In the genomic region with DNA sequence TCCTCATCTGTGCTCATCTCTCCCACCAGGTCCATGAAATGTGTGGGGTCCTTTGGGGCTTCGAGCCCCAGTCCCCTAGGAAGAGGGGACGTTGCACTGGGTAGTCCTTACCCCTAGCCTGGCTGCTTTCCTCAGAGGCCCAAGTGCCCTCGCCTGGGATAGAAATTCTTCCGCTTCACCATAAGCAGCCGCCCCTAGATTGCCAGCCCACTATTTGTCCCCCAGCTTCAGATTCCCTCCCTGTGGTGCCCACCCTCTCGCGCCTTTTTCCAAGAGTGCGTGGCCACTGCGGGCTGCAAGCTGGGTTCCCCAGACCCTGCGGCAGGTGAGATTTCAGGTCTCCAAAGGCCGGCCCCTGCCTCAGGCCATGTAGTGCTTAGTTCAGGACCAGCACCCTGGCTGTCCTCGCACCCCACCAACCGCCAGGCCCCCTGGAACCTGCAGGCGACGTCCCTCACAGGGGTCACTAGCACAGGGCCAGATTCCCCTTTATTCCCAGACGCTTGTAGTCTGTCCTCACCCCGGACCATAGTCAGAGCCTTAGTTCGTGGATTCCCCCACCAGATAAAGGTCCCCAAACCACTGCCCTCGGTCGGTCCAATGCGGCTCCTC, we compare ENCODE assay signal across 8 mouse cellular contexts. TPM values are rescaled to one million over a fixed set of nuclear protein-coding genes. Genes with fewer than 3 reads are reported as not detected.
A peak's percentile ranks its signal among the peaks of the same experiment; 100 is the strongest.
DNase-seq lines count a peak whose midpoint lies in the region; ATAC-seq and TF ChIP-seq lines count a peak whose summit lies in the region.

No protein-coding gene starts in this region.

- H3K79me2 ChIP-seq in heart, adult 2 months (replicated peaks; ENCODE audit: control insufficient read depth, insufficient read depth, low read length) = no peaks in the 10 kb centered on the region

- 1% methylated on average over 21 of the region's 21 CpGs for WGBS in lung, embryonic 15.5 days
- WGBS in heart, adult 2 months = 2% methylated on average over 21 of the region's 21 CpGs
- WGBS in kidney, postnatal 0 days = under 1% methylated on average over 21 of the region's 21 CpGs

- H3K9ac ChIP-seq in lung, embryonic 15.5 days = peak overlapping the region; percentile 71
- H3K9ac ChIP-seq in heart, adult 2 months (ENCODE audit: low read depth, low read length) = peak overlapping the region; percentile 82
- peak overlapping the region; percentile 74 for H3K9ac ChIP-seq in kidney, postnatal 0 days (ENCODE audit: low read depth, low read length)

- H3K27ac ChIP-seq in lung, embryonic 15.5 days = peak overlapping the region; percentile 39
- peak overlapping the region; percentile 81 for H3K27ac ChIP-seq in heart, adult 2 months
- peak overlapping the region; percentile 11; the same call in 1 of the 2 replicates for H3K27ac ChIP-seq in kidney, postnatal 0 days

- peaks cover 40% of the 10 kb centered on the region for H3K4me1 ChIP-seq in lung, embryonic 15.5 days
- peaks cover 11% of the 10 kb centered on the region for H3K4me1 ChIP-seq in heart, adult 2 months (ENCODE audit: control insufficient read depth, insufficient read depth, low read length)
- H3K4me1 ChIP-seq in kidney, postnatal 0 days (replicated peaks; ENCODE audit: insufficient read depth, low read length) = peaks cover 23% of the 10 kb centered on the region; the same call in 1 of the 2 replicates

- H3K4me2 ChIP-seq in lung, embryonic 15.5 days = peak overlapping the region; percentile 95
- H3K4me2 ChIP-seq in kidney, postnatal 0 days (ENCODE audit: low read length) = peak overlapping the region; percentile 97

- H3K9me3 ChIP-seq in lung, embryonic 15.5 days = no peaks in the 10 kb centered on the region
- no peaks in the 10 kb centered on the region for H3K9me3 ChIP-seq in kidney, postnatal 0 days (replicated peaks; ENCODE audit: low read length)

- no peak for TF ChIP-seq CTCF in heart, adult 2 months (IDR thresholded peaks at IDR 0.05)
- no peak for TF ChIP-seq CTCF in kidney, postnatal 0 days (IDR thresholded peaks at IDR 0.05; ENCODE audit: low read depth)

- H3K4me3 ChIP-seq in lung, embryonic 15.5 days = peak overlapping the region; percentile 62
- peak overlapping the region; percentile 82 for H3K4me3 ChIP-seq in heart, adult 2 months
- peak overlapping the region; percentile 58 for H3K4me3 ChIP-seq in kidney, postnatal 0 days (replicated peaks; ENCODE audit: low read depth, low read length)

- DNase-seq in lung, postnatal 36 days = no peak
- DNase-seq in cerebellum, postnatal 25 days = peak; percentile 56 to 67
- peak; percentile 42 to 61 for DNase-seq in heart, adult 2 months
- no peak for DNase-seq in kidney, postnatal 0 days (ENCODE audit: low spot score)
- peak; percentile 71 for DNase-seq in neural tube, embryonic 10.5 days (ENCODE audit: extremely low spot score, low spot score)
- no peak for DNase-seq in frontal cortex, postnatal 10 days (ENCODE audit: low spot score in 2 of 2)
- no peak for DNase-seq in layer of hippocampus, adult 18-20 months (ENCODE audit: low spot score in 2 of 2)

- intact Hi-C loops in heart, adult 2 months (cut with DNase I) = loop anchor here (2.0 kb wide), 1 partner anchor 70 kb away; no protein-coding TSS in a partner anchor

- TF ChIP-seq EP300 in heart, adult 2 months (IDR thresholded peaks at IDR 0.05; ENCODE audit: insufficient read depth, low read depth, low read length) = no peak

- ATAC-seq in lung, embryonic 15.5 days (ENCODE audit: borderline replicate concordance, extremely low read depth, low FRiP score, low TSS enrichment) = peak; percentile 31
- peak; percentile 24; the same call in 1 of the 2 replicates for ATAC-seq in kidney, postnatal 0 days (replicated peaks; ENCODE audit: low FRiP score, low read depth)

- TF ChIP-seq POLR2A in heart, adult 2 months (IDR thresholded peaks at IDR 0.05; ENCODE audit: insufficient read depth, low read depth, low read length) = no peak

- no peaks in the 10 kb centered on the region for H3K27me3 ChIP-seq in lung, embryonic 15.5 days
- H3K27me3 ChIP-seq in heart, adult 2 months (ENCODE audit: control insufficient read depth, insufficient read depth, low read length) = no peaks in the 10 kb centered on the region
- no peaks in the 10 kb centered on the region for H3K27me3 ChIP-seq in kidney, postnatal 0 days (ENCODE audit: insufficient read depth, low read length)

- H3K36me3 ChIP-seq in lung, embryonic 15.5 days = no peaks in the 10 kb centered on the region
- H3K36me3 ChIP-seq in heart, adult 2 months (ENCODE audit: control insufficient read depth, insufficient read depth, low read length) = no peaks in the 10 kb centered on the region
- no peaks in the 10 kb centered on the region for H3K36me3 ChIP-seq in kidney, postnatal 0 days (ENCODE audit: insufficient read depth, low read length)

RNA-seq across cellular contexts. Expression of gene Gprc5b, which starts 0.7 kb away (rescaled TPM):
- 5.3 and 6.7 TPM in 2 replicates for polyA plus RNA-seq in lung, embryonic 15.5 days (2015; fragmentation: Nextera tagmentation; extraction: Ambion mirVana)
- 10 to 100 TPM; 11.3 to 11.6 TPM for total RNA-seq in heart, adult 2 months (2021)
- polyA plus RNA-seq in heart, adult 2 months (2012; rRNA removed) = 20.4 and 24.0 TPM in 2 replicates
- polyA plus RNA-seq in kidney, postnatal 0 days (2015; fragmentation: Nextera tagmentation; extraction: Ambion mirVana) = 4.1 and 4.5 TPM in 2 replicates
- 100 to 1,000 TPM; 139 to 155 TPM for total RNA-seq in layer of hippocampus, adult 18-20 months (2021)

Comparison
In these comparisons a context has a peak if more than half of its experiments do, and no peak if none do; other contexts are left out.
1. H3K27ac ChIP-seq: peak in every context shown above with its lines; median percentile 81 in heart, adult 2 months; 39 in lung, embryonic 15.5 days; 11 in kidney, postnatal 0 days.
2. DNase-seq: peak in cerebellum, postnatal 25 days (2 of 2), heart, adult 2 months (2 of 2) and neural tube, embryonic 10.5 days (single experiment); none in lung, postnatal 36 days (single experiment), kidney, postnatal 0 days (single experiment), frontal cortex, postnatal 10 days (0 of 2) and layer of hippocampus, adult 18-20 months (0 of 2).
3. Peak in every context shown above with its lines, with median percentiles within 50 percentile points of each other: H3K4me3 ChIP-seq and H3K9ac ChIP-seq.